Mouse (Mus musculus): ENCODE measurements around the gene Stpg1. TPM values are rescaled to one million over a fixed set of nuclear protein-coding genes. Genes with fewer than 3 reads are reported as not detected.

Gene Stpg1
- polyA plus RNA-seq, 1 experiment from 2014 or later, result 1.2 TPM

DNA sequence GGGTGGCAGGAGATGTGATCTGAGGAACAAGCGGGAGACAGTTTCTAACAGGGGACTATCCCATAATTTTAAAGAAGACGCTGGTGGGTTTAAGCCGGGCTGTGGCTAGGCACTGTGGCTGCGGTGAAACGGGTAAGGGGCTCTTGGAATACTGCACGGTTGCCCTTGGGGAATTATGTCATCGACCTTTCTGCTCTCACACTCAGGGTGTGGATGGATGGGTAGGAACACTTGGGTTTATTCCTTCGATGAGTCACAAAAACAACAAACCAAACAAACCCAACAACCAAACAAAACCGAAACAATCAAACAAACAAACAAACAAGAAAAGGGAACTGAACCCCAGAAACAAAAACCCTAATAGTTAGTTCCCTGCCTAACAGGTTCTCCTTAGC lies 804 bp downstream of the Stpg1 start:
- DNase-seq (ENCODE audit: low spot score), result no peak
- peak overlapping the region; percentile 85 for H3K4me3 ChIP-seq

DNA sequence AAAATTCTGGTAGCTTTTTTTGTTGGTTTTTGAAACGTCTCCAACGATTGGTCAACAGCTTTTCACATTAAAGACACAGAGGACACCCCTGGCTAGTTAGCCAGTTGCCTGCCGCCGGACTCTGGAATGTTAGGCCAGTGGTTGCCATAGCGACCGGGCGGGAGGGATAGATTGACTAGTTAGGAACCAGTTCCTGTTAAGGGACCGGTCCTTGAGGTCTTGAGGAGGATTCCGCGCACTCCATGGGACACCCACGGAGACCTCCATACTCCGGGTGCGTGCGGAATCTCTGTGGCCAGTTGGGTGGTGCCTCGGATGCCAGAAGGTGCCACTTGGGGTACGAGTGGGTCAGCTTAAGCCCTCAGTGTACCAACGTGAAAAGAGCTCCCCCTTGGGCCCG lies 1.2 kb downstream of the Stpg1 start:
- no peaks in the 10 kb centered on the region for H3K36me3 ChIP-seq

More for the DNA sequence above, 804 bp downstream of the Stpg1 start:
- H3K36me3 ChIP-seq, result no peaks in the 10 kb centered on the region
- H3K27me3 ChIP-seq (ENCODE audit: insufficient read depth, poor library complexity, severe bottlenecking), result no peaks in the 10 kb centered on the region
- H3K9me3 ChIP-seq, result peaks cover under 1% of the 10 kb centered on the region; the same call in 1 of the 2 replicates
- peaks cover 27% of the 10 kb centered on the region for H3K4me1 ChIP-seq (replicated peaks)
- no peak overlapping the region for H3K27ac ChIP-seq
- 15% methylated on average over 9 of the region's 9 CpGs for WGBS

DNA sequence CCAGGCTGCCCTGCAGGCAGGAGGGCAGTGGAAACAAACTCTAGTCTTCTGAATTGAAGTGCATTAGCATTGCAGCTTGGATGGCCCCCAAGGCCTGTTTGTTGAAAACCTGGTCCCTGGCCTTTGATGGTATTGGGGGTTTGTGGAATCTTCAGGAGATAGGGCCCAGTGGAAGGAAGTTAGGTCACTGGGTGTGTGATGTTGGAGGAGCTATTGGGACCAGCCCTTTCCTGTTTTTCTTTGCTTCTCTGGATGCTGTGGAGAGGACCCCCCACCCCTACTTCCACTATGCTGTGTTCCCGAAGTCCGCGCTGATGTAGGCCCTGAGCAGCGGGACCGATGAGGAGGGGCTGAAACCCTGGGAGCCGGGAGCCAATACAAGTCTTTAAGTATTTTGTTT lies 3.5 kb downstream of the Stpg1 start:
- 85% methylated on average over 6 of the region's 6 CpGs for WGBS
- Histone ChIP-seq H3K4me1 (replicated peaks) (peaks cover 25% of the 10 kb centered on the region), H3K27ac (no peak overlapping the region), H3K9me3 (peaks cover 8% of the 10 kb centered on the region; the same call in 1 of the 2 replicates), H3K27me3 (ENCODE audit: insufficient read depth, poor library complexity, severe bottlenecking) (no peaks in the 10 kb centered on the region), H3K4me3 (no peak overlapping the region), H3K36me3 (no peaks in the 10 kb centered on the region)
- DNase-seq (ENCODE audit: low spot score), result no peak

More for the DNA sequence above, 1.2 kb downstream of the Stpg1 start:
- Histone ChIP-seq H3K4me1 (replicated peaks) (peaks cover 27% of the 10 kb centered on the region), H3K27ac (no peak overlapping the region), H3K9me3 (peaks cover 5% of the 10 kb centered on the region; the same call in 1 of the 2 replicates), H3K27me3 (ENCODE audit: insufficient read depth, poor library complexity, severe bottlenecking) (no peaks in the 10 kb centered on the region), H3K4me3 (peak overlapping the region; percentile 85)
- 12% methylated on average over 18 of the region's 18 CpGs for WGBS
- DNase-seq (ENCODE audit: low spot score), result peak; percentile 82

DNA sequence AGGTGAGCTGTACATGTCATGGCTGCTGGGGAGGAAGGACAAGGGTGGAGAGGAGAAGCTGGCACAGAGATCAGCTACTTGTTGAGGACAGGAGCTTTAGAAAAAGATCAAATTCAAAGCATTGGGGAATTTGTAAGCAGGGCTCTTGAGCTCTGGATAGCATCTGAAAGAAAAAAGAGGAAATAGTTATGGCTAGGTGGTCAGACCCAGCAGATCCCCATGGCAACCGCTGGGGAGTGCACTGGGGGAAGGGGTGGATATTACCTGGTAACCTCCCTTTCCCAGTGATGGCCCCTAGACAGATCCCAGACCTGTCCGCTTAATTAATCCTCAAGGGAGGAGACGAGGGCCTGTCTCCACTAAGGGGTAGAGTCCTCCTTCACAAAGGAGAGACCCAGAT lies 5.2 kb downstream of the Stpg1 start:
- Histone ChIP-seq H3K4me3 (no peak overlapping the region), H3K27ac (no peak overlapping the region), H3K4me1 (replicated peaks) (peaks cover 13% of the 10 kb centered on the region), H3K27me3 (ENCODE audit: insufficient read depth, poor library complexity, severe bottlenecking) (no peaks in the 10 kb centered on the region), H3K36me3 (no peaks in the 10 kb centered on the region), H3K9me3 (peaks cover 8% of the 10 kb centered on the region; the same call in 1 of the 2 replicates)
- 78% methylated on average over 3 of the region's 3 CpGs for WGBS
- no peak for DNase-seq (ENCODE audit: low spot score)

DNA sequence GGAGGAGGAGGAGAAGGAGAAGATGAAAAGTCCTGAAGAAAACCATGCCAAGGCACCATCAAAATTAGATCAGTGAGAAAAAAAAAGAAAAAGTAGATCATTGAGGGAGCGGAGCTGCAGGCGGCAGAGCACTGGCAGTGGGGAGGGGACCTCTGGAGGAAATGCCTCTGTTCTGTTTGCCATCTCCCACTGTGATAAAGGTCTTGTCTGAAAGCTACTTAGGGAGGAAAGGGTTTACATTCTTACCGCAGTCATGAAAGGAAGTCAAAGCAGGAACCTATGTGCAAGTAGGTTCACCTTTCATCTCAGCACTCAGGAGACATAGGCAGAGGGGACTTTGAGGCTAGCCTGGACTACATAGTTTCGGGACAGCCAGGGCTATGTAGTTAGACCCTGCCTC lies 7.0 kb downstream of the Stpg1 start:
- Histone ChIP-seq H3K36me3 (no peaks in the 10 kb centered on the region), H3K27ac (no peak overlapping the region), H3K4me3 (no peak overlapping the region), H3K4me1 (replicated peaks) (no peaks in the 10 kb centered on the region), H3K9me3 (peaks cover 8% of the 10 kb centered on the region; the same call in 1 of the 2 replicates), H3K27me3 (ENCODE audit: insufficient read depth, poor library complexity, severe bottlenecking) (no peaks in the 10 kb centered on the region)
- no peak for DNase-seq (ENCODE audit: low spot score)
- 48% methylated on average over 4 of the region's 4 CpGs for WGBS

DNA sequence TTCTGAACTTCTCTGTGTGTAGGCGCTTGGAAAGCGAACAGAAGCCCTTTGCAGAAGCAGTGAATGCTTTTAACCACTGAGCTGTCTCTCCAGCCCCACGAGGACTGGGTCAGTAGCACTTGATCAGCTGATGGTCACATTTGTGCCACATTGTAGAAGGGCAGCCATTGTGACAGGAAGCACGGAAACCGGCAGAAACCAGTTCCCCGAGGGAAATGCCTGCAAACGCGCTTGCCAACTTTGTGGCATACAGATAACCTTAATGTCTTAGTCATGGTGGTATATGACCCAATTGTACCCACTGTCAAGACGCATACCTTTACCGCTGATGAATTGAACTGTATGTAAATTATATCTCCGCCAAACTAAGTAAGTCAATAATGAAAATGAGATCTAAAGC lies 11.2 kb downstream of the Stpg1 start:
- WGBS, result 79% methylated on average over 11 of the region's 11 CpGs
- peaks cover 12% of the 10 kb centered on the region for H3K4me1 ChIP-seq (replicated peaks)
- H3K27ac ChIP-seq, result no peak overlapping the region
- no peak overlapping the region for H3K4me3 ChIP-seq
- H3K9me3 ChIP-seq, result 0 out of 2 replicates have a peak, but pooled peaks cover 3% of the 10 kb centered on the region
- no peaks in the 10 kb centered on the region for H3K36me3 ChIP-seq
- no peak for DNase-seq (ENCODE audit: low spot score)
- peaks cover 16% of the 10 kb centered on the region for H3K27me3 ChIP-seq (ENCODE audit: insufficient read depth, poor library complexity, severe bottlenecking)

DNA sequence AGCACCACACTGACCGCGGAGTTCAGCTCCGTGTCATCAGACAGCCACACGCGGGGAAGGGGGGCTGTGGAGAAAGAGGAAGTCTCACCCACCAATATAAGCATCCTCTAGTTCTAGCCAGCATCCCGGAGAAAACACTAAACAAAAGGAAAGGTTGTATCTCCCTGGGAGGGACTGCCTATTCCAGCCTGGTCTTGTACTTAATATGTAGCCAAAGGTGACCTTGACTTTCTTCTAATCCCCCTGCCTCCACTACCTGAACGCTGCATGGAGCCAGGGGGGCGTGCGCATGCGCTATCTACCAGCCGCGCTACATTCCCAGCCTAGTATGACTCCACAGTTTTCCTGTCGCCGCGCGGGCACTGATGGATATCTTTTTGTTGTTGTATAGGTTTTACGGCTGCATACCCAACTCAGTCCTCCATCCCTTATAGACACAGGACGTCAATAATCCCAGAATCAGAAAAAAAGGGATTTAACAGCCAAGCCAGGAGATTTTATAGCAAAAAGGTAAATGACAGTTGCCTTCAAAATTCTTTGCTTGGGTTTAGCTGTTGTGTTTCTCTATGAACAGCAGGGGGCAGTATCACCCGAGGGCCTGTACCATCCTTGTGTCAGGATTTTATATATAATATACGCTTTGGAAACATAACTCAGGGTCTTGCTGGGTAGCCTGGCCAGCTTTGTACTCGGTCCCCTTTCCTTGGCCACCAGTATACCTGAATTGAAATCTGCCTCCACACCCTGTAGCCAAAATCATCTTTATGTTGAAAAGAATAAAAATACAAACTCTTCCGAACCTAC lies 13.2 kb downstream of the Stpg1 start:
- peak; percentile 62 for DNase-seq (ENCODE audit: low spot score)
- WGBS, result 18% methylated on average over 22 of the region's 22 CpGs
- H3K9me3 ChIP-seq, result no peaks in the 10 kb centered on the region
- peak overlapping the region; percentile 42 for H3K4me3 ChIP-seq
- H3K4me1 ChIP-seq (replicated peaks), result peaks cover 12% of the 10 kb centered on the region
- no peaks in the 10 kb centered on the region for H3K36me3 ChIP-seq
- H3K27ac ChIP-seq, result no peak overlapping the region
- peaks cover 29% of the 10 kb centered on the region for H3K27me3 ChIP-seq (ENCODE audit: insufficient read depth, poor library complexity, severe bottlenecking)

DNA sequence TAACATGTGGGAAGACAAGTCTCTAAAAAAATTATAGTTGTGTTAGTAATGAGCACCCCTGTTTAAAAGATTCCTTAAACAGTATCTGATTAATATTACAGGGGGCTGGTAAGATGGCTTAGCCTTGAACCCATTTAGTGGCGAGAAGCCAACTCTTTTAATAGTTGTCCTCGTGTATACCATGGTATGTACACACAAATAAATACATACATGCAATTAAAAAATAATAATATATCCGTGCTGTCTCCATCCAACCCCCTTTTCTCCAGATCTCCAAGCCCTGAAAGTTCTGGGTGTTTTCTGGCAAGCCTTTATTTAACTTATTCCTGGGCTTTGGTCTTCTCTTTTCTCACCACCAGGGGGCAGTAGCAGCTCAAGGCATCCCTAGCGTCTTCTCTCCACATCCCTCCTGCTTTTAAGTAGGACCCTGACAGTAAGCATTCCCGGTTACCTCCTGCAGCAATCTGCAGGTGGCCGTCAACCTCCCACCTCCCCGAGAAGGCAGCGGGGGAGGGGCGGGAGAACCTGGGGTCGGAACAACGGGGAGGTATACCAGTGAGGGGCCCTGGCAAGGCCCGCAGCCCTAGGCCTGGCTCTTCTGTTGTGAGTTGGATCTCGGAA lies 13.9 kb downstream of the Stpg1 start:
- H3K4me3 ChIP-seq, result peak overlapping the region; percentile 39

DNA sequence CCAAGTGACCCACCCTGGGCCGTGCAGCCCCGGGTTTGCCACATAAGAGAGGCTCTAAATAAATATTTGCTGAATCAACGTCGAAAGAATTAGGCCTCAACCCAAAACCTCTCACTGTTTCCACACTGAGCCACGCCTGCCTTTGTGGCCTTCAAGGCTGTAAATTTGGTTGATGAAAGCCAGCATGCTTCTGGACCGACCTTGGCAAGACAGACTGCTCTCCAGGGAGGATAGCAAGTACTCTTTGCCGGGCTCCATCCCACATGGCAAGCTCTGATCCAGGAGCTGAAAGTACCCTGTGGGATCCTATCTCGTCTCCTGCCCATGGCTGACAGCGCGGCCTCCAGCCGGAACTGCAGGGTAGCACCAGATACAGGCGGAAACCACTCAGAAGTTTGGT lies 14.9 kb downstream of the Stpg1 start:
- no peak overlapping the region for H3K27ac ChIP-seq
- H3K9me3 ChIP-seq, result no peaks in the 10 kb centered on the region
- no peak overlapping the region for H3K4me3 ChIP-seq
- WGBS, result 63% methylated on average over 12 of the region's 12 CpGs
- H3K36me3 ChIP-seq, result no peaks in the 10 kb centered on the region
- peaks cover 29% of the 10 kb centered on the region for H3K27me3 ChIP-seq (ENCODE audit: insufficient read depth, poor library complexity, severe bottlenecking)
- peaks cover 12% of the 10 kb centered on the region for H3K4me1 ChIP-seq (replicated peaks)
- no peak for DNase-seq (ENCODE audit: low spot score)

More for the DNA sequence above, 13.9 kb downstream of the Stpg1 start:
- H3K27ac ChIP-seq, result peak overlapping the region; percentile 40; the same call in 1 of the 2 replicates
- H3K9me3 ChIP-seq, result no peaks in the 10 kb centered on the region
- H3K4me1 ChIP-seq (replicated peaks), result peaks cover 12% of the 10 kb centered on the region
- 14% methylated on average over 13 of the region's 13 CpGs for WGBS
- peak; percentile 83 for DNase-seq (ENCODE audit: low spot score)
- no peaks in the 10 kb centered on the region for H3K36me3 ChIP-seq
- H3K27me3 ChIP-seq (ENCODE audit: insufficient read depth, poor library complexity, severe bottlenecking), result peaks cover 29% of the 10 kb centered on the region

DNA sequence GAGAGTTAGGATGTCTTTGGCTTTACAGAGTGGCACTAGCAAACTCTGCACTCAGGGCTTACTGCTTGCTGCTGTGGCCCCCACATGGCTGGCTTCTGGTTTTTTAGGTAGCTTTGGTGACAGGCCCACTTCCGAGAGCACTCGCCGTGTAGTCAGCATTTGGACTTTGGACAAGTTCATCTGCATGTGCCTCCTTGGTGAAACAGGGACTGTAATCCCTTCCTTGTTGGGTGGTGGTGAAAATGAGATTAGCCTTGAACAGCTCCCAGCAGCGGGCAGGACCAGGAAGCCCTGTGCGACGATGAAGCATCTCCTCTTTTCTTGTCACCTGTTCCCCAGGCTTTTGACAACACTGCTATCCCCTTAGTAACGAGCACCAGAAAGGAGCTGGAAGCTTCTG lies 19.3 kb downstream of the Stpg1 start:
- Histone ChIP-seq H3K9me3 (no peaks in the 10 kb centered on the region), H3K36me3 (no peaks in the 10 kb centered on the region), H3K4me3 (no peak overlapping the region), H3K4me1 (replicated peaks) (peaks cover 19% of the 10 kb centered on the region), H3K27ac (no peak overlapping the region), H3K27me3 (ENCODE audit: insufficient read depth, poor library complexity, severe bottlenecking) (peaks cover 33% of the 10 kb centered on the region)
- DNase-seq (ENCODE audit: low spot score), result no peak
- 89% methylated on average over 7 of the region's 7 CpGs for WGBS

DNA sequence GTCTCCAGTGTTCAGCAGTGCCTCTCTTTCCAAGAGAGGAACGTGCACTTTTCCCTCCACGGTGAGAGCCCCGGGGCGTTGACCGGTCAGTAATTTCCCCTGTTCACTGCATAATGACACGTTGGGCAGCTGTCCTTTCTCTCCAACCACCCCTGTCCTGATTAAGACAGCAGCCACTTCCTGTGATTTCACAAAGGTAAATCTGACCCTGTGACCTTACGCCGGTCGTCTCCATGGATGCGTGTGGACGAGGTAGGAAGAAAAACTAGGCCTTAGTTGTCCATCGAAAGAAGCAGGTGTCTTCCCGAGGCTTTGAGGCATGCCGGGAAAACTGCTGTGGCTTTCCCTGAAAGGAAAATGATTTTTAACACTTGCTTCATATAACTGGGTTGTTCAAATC lies 20.3 kb downstream of the Stpg1 start:
- Histone ChIP-seq H3K9me3 (no peaks in the 10 kb centered on the region), H3K36me3 (no peaks in the 10 kb centered on the region), H3K27me3 (ENCODE audit: insufficient read depth, poor library complexity, severe bottlenecking) (peaks cover 26% of the 10 kb centered on the region), H3K4me1 (replicated peaks) (peaks cover 18% of the 10 kb centered on the region), H3K4me3 (no peak overlapping the region), H3K27ac (no peak overlapping the region)
- 66% methylated on average over 14 of the region's 14 CpGs for WGBS
- DNase-seq (ENCODE audit: low spot score), result no peak

DNA sequence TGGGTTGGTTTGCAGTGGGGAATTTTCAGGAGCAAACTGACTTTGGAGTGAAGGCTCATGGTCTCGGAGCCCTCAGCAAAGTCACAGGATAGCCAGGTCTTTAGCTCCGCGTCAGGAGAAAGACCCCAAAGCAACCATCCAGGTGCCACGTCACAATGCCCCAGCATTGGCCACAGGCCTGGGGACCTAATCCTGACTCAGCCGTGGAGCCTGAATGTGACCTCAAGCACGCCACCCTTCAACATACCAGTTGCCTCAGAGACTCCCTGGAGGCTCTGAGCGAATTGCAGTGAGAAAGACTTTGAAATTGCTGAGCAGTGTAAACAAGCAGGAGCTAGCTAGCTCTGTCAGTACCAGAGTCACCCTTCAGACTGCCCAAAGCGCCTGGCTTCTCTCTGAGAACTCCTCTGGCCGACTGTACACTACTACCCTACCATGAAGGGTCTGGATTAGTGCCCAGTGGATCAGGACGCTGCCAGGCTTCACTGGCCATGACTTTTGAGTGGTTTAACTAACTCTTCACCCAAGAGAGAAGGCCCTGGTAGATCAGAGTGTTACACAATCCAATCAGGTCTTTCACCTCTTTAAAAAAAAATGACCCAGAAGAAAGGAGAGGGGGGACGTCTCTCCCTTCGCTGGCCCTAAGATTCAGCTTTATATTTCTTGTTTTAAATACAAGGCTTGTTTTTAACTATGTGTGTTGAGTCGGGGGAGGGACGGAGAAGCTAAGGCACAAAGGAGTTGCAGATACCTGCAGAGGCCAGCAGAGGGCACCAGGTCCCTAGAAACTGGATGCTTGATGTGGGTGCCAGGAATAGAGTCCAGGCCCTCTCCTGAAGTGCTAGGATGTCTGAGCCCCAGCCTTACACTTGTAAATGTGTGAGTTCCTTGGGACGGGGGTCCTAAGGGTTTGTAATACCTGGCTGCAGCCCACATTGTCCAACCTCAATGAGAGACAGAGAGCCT lies 22.0 kb downstream of the Stpg1 start:
- peak; percentile 57 for DNase-seq (ENCODE audit: low spot score)
- Histone ChIP-seq H3K36me3 (no peaks in the 10 kb centered on the region), H3K4me3 (no peak overlapping the region), H3K9me3 (no peaks in the 10 kb centered on the region), H3K4me1 (replicated peaks) (peaks cover 18% of the 10 kb centered on the region), H3K27ac (peak overlapping the region; percentile 56; the same call in 1 of the 2 replicates), H3K27me3 (ENCODE audit: insufficient read depth, poor library complexity, severe bottlenecking) (peaks cover 20% of the 10 kb centered on the region)
- 52% methylated on average over 15 of the region's 15 CpGs for WGBS
